Mouse (Mus musculus) thymus, postnatal 0 days (tissue): ENCODE measurements around the gene Zbtb32. TPM values are rescaled to one million over a fixed set of nuclear protein-coding genes. Genes with fewer than 3 reads are reported as not detected.

Experiments used
- DNase-seq: peaks from one replicate; pipeline ENCODE4 v3.0.0-alpha.2; 2015; ENCODE audit warnings: low spot score
- microRNA-seq: library from miRNA; unstranded; fragments of <30 nt; microRNA quantifications from one replicate; pipeline ENCODE4, GENCODE M21; 2016; ENCODE audit warnings: borderline number of aligned reads
- polyA plus RNA-seq: library from polyadenylated mRNA; unstranded; fragments of >200 nt; fragmentation: Nextera tagmentation; extraction: Ambion mirVana; gene quantifications from 2 replicates; pipeline ENCODE4 v1.2.1, GENCODE M21; 2015

Gene Zbtb32
- polyA plus RNA-seq, 1 experiment from 2014 or later, result 0.31 TPM

GRCm38 (mm10) chr7:30549880-30550279, 48.8 kb downstream of the Zbtb32 start:
- no peak for DNase-seq

DNA sequence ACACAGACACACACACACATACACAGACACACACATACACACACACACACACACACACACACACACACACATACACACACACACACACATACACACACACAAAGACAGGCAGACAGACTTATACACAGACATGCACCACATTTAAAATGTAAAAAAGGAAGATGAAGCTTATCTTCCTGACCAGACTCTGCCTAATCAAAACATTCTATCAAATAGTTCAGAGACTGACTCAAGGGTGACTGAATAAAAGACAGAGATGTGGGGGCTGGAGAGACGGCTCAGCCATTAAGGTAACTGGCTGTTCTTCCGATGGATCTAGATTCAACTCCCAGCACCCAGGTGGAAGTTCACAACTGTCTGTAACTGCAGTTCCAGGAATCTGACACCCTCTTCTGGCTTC, 54.4 kb downstream of the Zbtb32 start:
- DNase-seq, result no peak

- no peak for DNase-seq
Observed at GRCm38 (mm10) chr7:30540572-30540971, 58.1 kb downstream of the Zbtb32 start.

Small RNAs within 50 kb of the gene (microRNA-seq; reads per million reads assigned to microRNA genes)
- 3.3 reads per million for gene Gm38670
- gene Mir3569, result 1.2 reads per million

Other genes with a start within 250 kb of the Zbtb32 start
- 0.14 and 0.18 TPM in 2 replicates for gene Lrfn3, start 236.1 kb downstream of the Zbtb32 start, polyA plus RNA-seq
- gene Tyrobp, start 185.1 kb downstream of the Zbtb32 start, polyA plus RNA-seq, result 112 and 116 TPM in 2 replicates
- gene Hcst, start 179.1 kb downstream of the Zbtb32 start, polyA plus RNA-seq, result 110 and 139 TPM in 2 replicates
- 20.2 and 20.3 TPM in 2 replicates for gene Nfkbid, start 177.2 kb downstream of the Zbtb32 start, polyA plus RNA-seq
- 1.3 and 2.8 TPM in 2 replicates for gene Aplp1, start 153.4 kb downstream of the Zbtb32 start, polyA plus RNA-seq
- gene Kirrel2, start 141.2 kb downstream of the Zbtb32 start, polyA plus RNA-seq, result 0.10 and 0.17 TPM in 2 replicates
- 0.29 and 0.46 TPM in 2 replicates for gene Nphs1, start 140.6 kb downstream of the Zbtb32 start, polyA plus RNA-seq
- not detected in 2 replicates for gene Prodh2, start 105.3 kb downstream of the Zbtb32 start, polyA plus RNA-seq
- 3.6 and 4.6 TPM in 2 replicates for gene Arhgap33, start 63.8 kb downstream of the Zbtb32 start, polyA plus RNA-seq
- gene Hspb6, start 46.7 kb downstream of the Zbtb32 start, polyA plus RNA-seq, result 6.9 and 7.5 TPM in 2 replicates
- gene Proser3, start 46.6 kb downstream of the Zbtb32 start, polyA plus RNA-seq, result 3.6 and 5.2 TPM in 2 replicates
- gene Lin37, start 39.1 kb downstream of the Zbtb32 start, polyA plus RNA-seq, result 91.1 and 96.6 TPM in 2 replicates
- gene U2af1l4, start 35.6 kb downstream of the Zbtb32 start, polyA plus RNA-seq, result 101 and 112 TPM in 2 replicates
- 8.4 and 9.8 TPM in 2 replicates for gene Gm49396, start 35.6 kb downstream of the Zbtb32 start, polyA plus RNA-seq
- 203 and 204 TPM in 2 replicates for gene Psenen, start 35.3 kb downstream of the Zbtb32 start, polyA plus RNA-seq
- gene Igflr1, start 33.5 kb downstream of the Zbtb32 start, polyA plus RNA-seq, result 4.0 and 7.8 TPM in 2 replicates
- gene Kmt2b, start 10.2 kb downstream of the Zbtb32 start, polyA plus RNA-seq, result 7.2 and 9.3 TPM in 2 replicates
- 0.75 and 0.90 TPM in 2 replicates for gene Upk1a, start 13.9 kb upstream of the Zbtb32 start, polyA plus RNA-seq
- 989 and 1,078 TPM in 2 replicates for gene Cox6b1, start 27.2 kb upstream of the Zbtb32 start, polyA plus RNA-seq
- not detected in 2 replicates for gene Etv2, start 36.9 kb upstream of the Zbtb32 start, polyA plus RNA-seq
- 151 and 153 TPM in 2 replicates for gene Rbm42, start 51.4 kb upstream of the Zbtb32 start, polyA plus RNA-seq
- gene Haus5, start 66.1 kb upstream of the Zbtb32 start, polyA plus RNA-seq, result 50.2 and 51.0 TPM in 2 replicates
- not detected in 2 replicates for gene Pmis2, start 72.7 kb upstream of the Zbtb32 start, polyA plus RNA-seq
- 0.81 and 1.2 TPM in 2 replicates for gene 2200002J24Rik, start 100.0 kb upstream of the Zbtb32 start, polyA plus RNA-seq
- gene Atp4a, start 113.3 kb upstream of the Zbtb32 start, polyA plus RNA-seq, result 1.4 and 1.5 TPM in 2 replicates
- gene Tmem147, start 130.6 kb upstream of the Zbtb32 start, polyA plus RNA-seq, result 173 and 184 TPM in 2 replicates
- 0.43 TPM in 1 of 2 replicates, not detected in the other for gene Gapdhs, start 144.8 kb upstream of the Zbtb32 start, polyA plus RNA-seq
- gene Sbsn, start 152.6 kb upstream of the Zbtb32 start, polyA plus RNA-seq, result 2.0 and 4.1 TPM in 2 replicates
- gene Dmkn, start 164.8 kb upstream of the Zbtb32 start, polyA plus RNA-seq, result 10.7 and 12.7 TPM in 2 replicates
- 36.0 and 39.0 TPM in 2 replicates for gene Krtdap, start 189.0 kb upstream of the Zbtb32 start, polyA plus RNA-seq
- 0.95 and 1.5 TPM in 2 replicates for gene Ffar2, start 224.9 kb upstream of the Zbtb32 start, polyA plus RNA-seq